Mouse (Mus musculus) forebrain, postnatal 0 days (tissue): ENCODE measurements at regions not wholly inside any gene's neighbourhood (a gene's known extent, or its start where the extent isn't known, plus 50 kb on each side); places are given as distances from the start of the nearest gene placed in this dataset.

Experiments used
- ATAC-seq: fragments of 200-750 bp; cut with Nextera tagmentation; 2 replicates; pipeline ENCODE4 v1.8.0; 2017; ENCODE audit warnings: mild to moderate bottlenecking, moderate library complexity
- DNase-seq: peaks from one replicate; pipeline ENCODE4 v3.0.0-alpha.2; 2015
- H3K27ac ChIP-seq: fragments of 300-500 bp; sonication (generic); 2 replicates; pipeline ENCODE4 v1.5.1; 2014; ENCODE audit warnings: low read depth, mild to moderate bottlenecking, antibody characterized with exemption, low read length, moderate library complexity, mixed read lengths
- H3K27me3 ChIP-seq: fragments of 300-500 bp; sonication (generic); 2 replicates; pipeline ENCODE4 v1.6.1; 2014; ENCODE audit warnings: mild to moderate bottlenecking, low read length, mixed read lengths; ENCODE audit not compliant: insufficient read depth
- H3K36me3 ChIP-seq: fragments of 300-500 bp; sonication (generic); 2 replicates; pipeline ENCODE4 v1.6.1; 2014; ENCODE audit warnings: mild to moderate bottlenecking, moderate library complexity; ENCODE audit not compliant: insufficient read depth
- H3K4me1 ChIP-seq: fragments of 300-500 bp; sonication (generic); 2 replicates; pipeline ENCODE4 v1.6.1; 2014; ENCODE audit warnings: antibody characterized with exemption; ENCODE audit not compliant: insufficient read depth
- H3K4me2 ChIP-seq: fragments of 300-500 bp; sonication (generic); 2 replicates; pipeline ENCODE4 v1.6.1; 2014; ENCODE audit warnings: low read depth, mild to moderate bottlenecking, moderate library complexity
- H3K4me3 ChIP-seq: fragments of 300-500 bp; sonication (generic); 2 replicates; pipeline ENCODE4 v1.5.1; 2014; ENCODE audit warnings: low read depth, low read length, mixed read lengths
- H3K9ac ChIP-seq: fragments of 300-500 bp; sonication (generic); 2 replicates; pipeline ENCODE4 v1.6.1; 2014; ENCODE audit warnings: mild to moderate bottlenecking
- H3K9me3 ChIP-seq: fragments of 300-500 bp; sonication (generic); 2 replicates; pipeline ENCODE4 v1.6.1; 2016; ENCODE audit warnings: low read length
- CTCF ChIP-seq: sonication (generic); IDR thresholded peaks from 2 replicates; pipeline ENCODE4 v1.5.1; 2016; ENCODE audit warnings: antibody characterized with exemption, control low read depth, low read depth
- whole genome bisulfite sequencing: fragments of 180-500 bp; shearing (Covaris S2); extraction: QIAGEN DNeasy Blood & Tissue Kit; methylation state at CpG from one replicate; pipeline ENCODE4 v1.1.7; 2014; 5-methylcytosine and 5-hydroxymethylcytosine counted together

- Histone ChIP-seq H3K27me3 (no peaks in the 10 kb centered on the region), H3K9me3 (no peaks in the 10 kb centered on the region), H3K27ac (peak overlapping the region; percentile 69), H3K4me1 (peaks cover 5% of the 10 kb centered on the region; the same call in 1 of the 2 replicates), H3K9ac (peak overlapping the region; percentile 53), H3K4me3 (peak overlapping the region; percentile 42), H3K4me2 (peak overlapping the region; percentile 58), H3K36me3 (no peaks in the 10 kb centered on the region)
- WGBS, result 25% methylated on average over 18 of the region's 18 CpGs
- no peak for TF ChIP-seq CTCF
- ATAC-seq, result no peak
- DNase-seq, result no peak
Observed at GRCm38 (mm10) chr2:146745012-146745682, 110.5 kb upstream of the Kiz start.

GRCm38 (mm10) chr2:146745683-146746047 lies 110.0 kb upstream of the Kiz start:
- WGBS, result 8% methylated on average over 12 of the region's 12 CpGs
- peak overlapping the region; percentile 53 for H3K9ac ChIP-seq
- H3K27me3 ChIP-seq, result no peaks in the 10 kb centered on the region
- DNase-seq (peak; percentile 78), ATAC-seq (peak; percentile 98)
- TF ChIP-seq CTCF, result no peak
- H3K36me3 ChIP-seq, result no peaks in the 10 kb centered on the region
- no peaks in the 10 kb centered on the region for H3K9me3 ChIP-seq
- H3K27ac ChIP-seq, result peak overlapping the region; percentile 69
- H3K4me2 ChIP-seq, result peak overlapping the region; percentile 58
- peak overlapping the region; percentile 42 for H3K4me3 ChIP-seq
- peaks cover 5% of the 10 kb centered on the region; the same call in 1 of the 2 replicates for H3K4me1 ChIP-seq

GRCm38 (mm10) chr2:146753988-146754387 lies 101.7 kb upstream of the Kiz start:
- H3K27ac ChIP-seq, result no peak overlapping the region
- no peak for TF ChIP-seq CTCF
- H3K9me3 ChIP-seq, result no peaks in the 10 kb centered on the region
- no peaks in the 10 kb centered on the region for H3K27me3 ChIP-seq
- H3K9ac ChIP-seq, result no peak overlapping the region
- no peaks in the 10 kb centered on the region for H3K4me1 ChIP-seq
- no peak for DNase-seq
- H3K4me2 ChIP-seq, result no peak overlapping the region
- no peaks in the 10 kb centered on the region for H3K36me3 ChIP-seq
- no peak overlapping the region for H3K4me3 ChIP-seq
- WGBS, result 44% methylated on average over 2 of the region's 2 CpGs
- ATAC-seq, result no peak

- WGBS, result 19% methylated on average over 18 of the region's 18 CpGs
- no peak for TF ChIP-seq CTCF
- DNase-seq, result peak; percentile 53
Observed at GRCm38 (mm10) chr2:146763522-146764144, 92.0 kb upstream of the Kiz start.

GRCm38 (mm10) chr2:146764313-146765255 lies 91.1 kb upstream of the Kiz start:
- ATAC-seq (peak; percentile 16; the same call in 1 of the 2 replicates), DNase-seq (peak; percentile 14)
- Histone ChIP-seq H3K9me3 (no peaks in the 10 kb centered on the region), H3K4me1 (peaks cover 6% of the 10 kb centered on the region; the same call in 1 of the 2 replicates), H3K36me3 (no peaks in the 10 kb centered on the region), H3K9ac (no peak overlapping the region), H3K27me3 (no peaks in the 10 kb centered on the region; the same call in 1 of the 2 replicates), H3K4me2 (no peak overlapping the region), H3K4me3 (no peak overlapping the region), H3K27ac (no peak overlapping the region)
- TF ChIP-seq CTCF, result no peak
- 28% methylated on average over 12 of the region's 12 CpGs for WGBS

More at GRCm38 (mm10) chr2:146763522-146764144, 92.0 kb upstream of the Kiz start:
- Histone ChIP-seq H3K4me1 (peaks cover 6% of the 10 kb centered on the region; the same call in 1 of the 2 replicates), H3K36me3 (no peaks in the 10 kb centered on the region), H3K4me3 (0 out of 2 replicates have a peak overlapping the region, but pooled peaks have one; percentile 11), H3K27me3 (no peaks in the 10 kb centered on the region; the same call in 1 of the 2 replicates), H3K4me2 (peak overlapping the region; percentile 28), H3K27ac (no peak overlapping the region), H3K9me3 (no peaks in the 10 kb centered on the region), H3K9ac (no peak overlapping the region)
- peak; percentile 80 for ATAC-seq

- Histone ChIP-seq H3K36me3 (no peaks in the 10 kb centered on the region), H3K4me3 (no peak overlapping the region), H3K9ac (no peak overlapping the region), H3K27me3 (no peaks in the 10 kb centered on the region), H3K4me2 (no peak overlapping the region), H3K4me1 (no peaks in the 10 kb centered on the region), H3K27ac (no peak overlapping the region), H3K9me3 (no peaks in the 10 kb centered on the region)
- WGBS, result 25% methylated on average over 2 of the region's 2 CpGs
- TF ChIP-seq CTCF, result no peak
- ATAC-seq (no peak), DNase-seq (no peak)
Observed at GRCm38 (mm10) chr2:146774876-146775275, 80.8 kb upstream of the Kiz start.
